Mouse (Mus musculus): ENCODE results near the gene Smpdl3b.
"Not testable (repeated sequence)": the region's sequence is repeated elsewhere in the genome, so short reads cannot be mapped to it uniquely, and the experiment has no call there.

Smpdl3b gene

DNA sequence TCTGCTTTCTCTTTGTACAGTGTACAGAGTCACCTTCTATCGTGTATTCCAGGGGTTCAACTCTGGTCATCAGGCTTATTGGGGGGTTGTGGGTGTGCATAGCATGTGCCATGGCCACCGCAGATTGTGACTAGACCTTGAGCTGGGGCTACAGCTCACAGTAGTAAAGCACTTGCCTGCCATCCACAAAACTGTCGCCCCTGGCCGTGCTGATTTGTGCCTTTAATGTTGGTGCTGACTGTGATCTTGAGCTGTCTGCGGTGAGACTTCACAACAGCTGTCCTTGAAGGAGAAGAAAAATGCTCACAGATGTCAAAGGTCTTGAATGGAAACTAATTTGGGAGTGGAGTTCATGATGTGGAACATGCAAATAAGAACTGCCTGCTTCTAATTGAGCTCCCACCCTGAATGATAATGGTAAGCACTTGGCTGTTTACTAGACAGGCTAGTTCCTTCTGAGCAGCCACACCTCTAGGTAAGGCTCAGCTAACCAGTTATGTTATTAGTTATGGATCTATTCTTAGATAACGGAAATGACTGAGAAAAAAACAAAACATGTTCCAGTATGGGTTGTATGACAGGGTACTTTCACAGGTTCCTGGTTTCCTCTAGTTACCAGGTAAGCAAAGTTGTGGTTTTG lies 21.6 kb upstream of the Smpdl3b start:
- no peak for DNase-seq

DNA sequence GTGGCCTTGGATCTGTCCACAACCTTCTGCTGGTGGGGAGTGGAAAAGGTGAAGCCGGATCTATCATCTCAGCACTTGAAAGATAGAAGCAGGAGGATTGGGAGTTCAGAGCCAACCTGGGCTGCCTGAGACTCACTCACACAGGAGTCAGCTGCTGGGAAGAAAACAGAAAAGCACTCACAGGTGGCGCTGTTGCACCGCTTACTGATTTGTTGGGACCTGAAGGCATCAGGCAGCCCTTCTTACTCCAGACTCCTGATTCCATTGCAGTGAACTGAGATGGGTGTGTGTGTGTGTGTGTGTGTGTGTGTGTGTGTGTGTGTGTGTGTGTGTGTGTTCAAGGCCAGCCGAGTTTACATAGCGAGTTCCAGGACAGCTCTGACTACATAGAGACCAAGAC lies 19.7 kb upstream of the Smpdl3b start:
- peak; percentile 77 for DNase-seq

DNA sequence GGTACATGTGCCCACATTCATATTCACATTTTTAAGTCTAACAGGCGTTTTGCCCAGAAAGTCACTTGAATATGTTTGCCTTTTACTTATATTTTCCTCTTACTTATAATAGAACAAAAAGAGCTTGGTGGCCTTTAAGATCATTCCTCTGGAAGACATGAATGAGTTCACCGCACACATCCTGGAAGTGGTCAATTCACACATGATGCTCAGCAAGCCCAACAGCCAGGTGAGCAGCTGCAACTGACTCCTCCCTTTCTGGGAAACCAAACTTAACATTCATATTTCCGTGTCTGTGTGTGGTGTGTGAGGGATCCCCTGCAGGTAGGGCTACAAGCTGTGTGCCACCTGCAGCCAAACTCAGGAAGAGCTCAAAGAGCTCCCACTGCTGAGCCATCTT lies 17.9 kb upstream of the Smpdl3b start:
- no peak for DNase-seq

DNA sequence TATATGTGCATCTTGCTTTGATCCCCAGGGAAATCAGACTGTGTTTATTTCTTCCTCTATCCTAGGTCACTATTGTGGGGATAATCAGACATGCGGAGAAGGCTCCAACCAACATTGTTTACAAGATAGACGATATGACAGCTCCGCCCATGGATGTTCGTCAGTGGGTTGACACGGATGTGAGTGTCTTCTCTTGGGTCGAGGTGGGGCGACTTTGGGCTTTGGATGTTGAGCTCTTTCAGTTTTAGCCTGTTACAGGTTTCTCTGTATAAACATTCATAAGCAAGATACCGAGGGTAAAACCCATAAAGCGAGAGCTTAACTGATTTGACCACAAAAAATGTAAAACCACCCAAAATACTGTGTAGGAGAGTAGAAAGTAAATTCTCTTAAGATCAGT lies 14.7 kb upstream of the Smpdl3b start:
- no peak for DNase-seq

DNA sequence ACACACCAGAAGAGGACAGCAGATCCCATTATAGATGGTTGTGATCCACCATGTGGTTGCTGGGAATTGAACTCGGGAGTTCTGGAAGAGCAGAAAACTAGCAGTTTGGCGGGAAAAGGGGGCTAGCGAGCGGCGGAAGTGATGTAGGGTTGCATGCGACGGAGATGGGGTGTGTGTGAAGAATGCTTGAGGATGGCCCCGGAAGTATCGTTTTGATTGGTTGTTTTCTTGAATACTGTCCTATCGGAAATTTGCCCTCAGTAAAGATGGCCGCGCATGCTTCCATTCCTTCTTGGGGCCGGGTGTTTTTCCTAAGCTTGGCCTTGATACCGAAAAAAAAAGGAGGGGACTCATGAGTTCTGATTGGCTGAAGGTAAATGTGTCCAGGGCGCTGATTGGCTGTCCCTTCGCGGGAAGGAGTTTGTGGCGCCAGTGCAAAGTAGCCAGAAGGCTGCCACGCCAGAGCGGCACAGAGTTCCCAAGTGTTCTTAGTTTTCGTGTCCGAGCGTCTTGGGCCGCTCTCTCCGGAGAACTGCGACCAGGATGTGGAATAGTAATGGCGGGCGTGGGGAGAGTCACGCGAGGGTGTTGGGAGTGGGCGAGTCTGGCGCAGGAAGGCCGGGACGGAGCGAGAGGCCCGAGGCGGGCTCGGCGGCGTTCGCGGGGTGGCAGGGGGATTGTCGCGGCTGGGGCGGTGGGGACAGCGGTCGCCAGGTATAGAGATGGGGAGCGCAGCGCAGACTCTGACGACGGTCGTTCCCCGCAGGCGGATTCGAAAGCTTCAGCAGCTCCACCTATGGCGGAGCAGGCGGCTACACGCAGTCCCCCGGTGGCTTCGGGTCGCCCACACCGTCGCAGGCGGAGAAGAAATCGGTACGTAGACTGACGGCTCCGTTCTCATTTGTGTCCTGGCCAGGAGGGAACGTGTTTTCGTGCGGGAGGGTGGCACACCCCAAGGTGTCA lies 11.1 kb upstream of the Smpdl3b start, which contains the start of gene Rpa2:
Rpa2 (plus strand) TSS at position 419 of the 963 bp plus-strand sequence.
- DNase-seq, result peak; percentile 98

DNA sequence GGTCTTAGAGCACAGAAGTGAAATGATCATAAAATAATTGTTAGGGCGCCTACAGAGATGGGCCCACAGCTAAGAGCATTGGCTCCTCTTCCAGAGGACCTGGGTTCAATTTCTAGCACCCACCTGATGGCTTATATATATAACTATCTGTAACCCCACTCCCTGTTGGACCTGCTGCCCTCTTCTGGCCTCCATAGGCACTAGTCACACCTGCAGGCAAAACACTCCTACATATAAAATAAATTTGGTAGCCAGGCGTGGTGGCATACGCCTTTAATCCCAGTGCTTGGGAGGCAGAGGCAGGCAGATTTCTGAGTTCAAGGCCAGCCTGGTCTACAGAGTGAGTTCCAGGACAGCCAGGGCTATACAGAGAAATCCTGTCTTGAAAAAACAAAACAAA lies 6.1 kb upstream of the Smpdl3b start:
- not testable (repeated sequence) for DNase-seq

DNA sequence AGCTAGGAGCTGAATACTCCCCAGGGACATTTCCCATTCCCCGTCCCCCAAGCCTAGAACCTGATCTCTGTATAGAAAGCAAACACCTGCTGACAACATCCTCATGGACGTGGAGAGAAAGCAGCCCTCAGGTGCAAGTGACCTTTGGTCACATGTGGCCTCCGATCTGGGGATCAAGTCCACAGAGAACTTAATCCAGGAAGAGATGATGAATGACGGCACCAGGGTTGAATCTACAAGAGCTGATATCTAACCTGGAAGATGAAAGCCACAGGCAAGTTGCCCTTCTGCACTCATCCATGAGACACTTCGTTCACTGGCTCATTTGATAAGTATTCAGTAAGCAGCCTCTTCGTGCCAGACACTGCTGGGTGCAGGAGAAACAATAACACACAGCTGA lies 5.5 kb upstream of the Smpdl3b start:
- no peak for DNase-seq

DNA sequence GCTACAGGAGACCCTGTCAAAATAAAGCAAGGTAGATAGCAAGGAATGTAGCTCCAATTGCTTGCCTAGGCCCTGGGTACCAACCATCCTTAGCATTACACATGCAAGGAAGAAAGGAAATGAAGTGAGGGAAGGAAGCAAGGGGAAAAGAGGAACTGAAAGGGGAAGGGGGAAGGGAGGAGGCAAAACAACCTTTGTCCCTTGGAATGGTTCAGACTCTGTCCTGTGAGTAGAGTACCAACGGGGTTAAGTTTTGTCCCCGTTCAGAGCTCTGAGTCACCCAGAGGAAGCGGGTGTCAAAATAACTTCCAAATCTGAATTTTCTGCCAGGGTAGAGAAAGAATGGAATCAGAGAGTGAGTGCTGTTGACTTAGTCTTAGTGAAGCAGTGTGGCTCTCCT lies 3.2 kb upstream of the Smpdl3b start:
- no peak for DNase-seq

DNA sequence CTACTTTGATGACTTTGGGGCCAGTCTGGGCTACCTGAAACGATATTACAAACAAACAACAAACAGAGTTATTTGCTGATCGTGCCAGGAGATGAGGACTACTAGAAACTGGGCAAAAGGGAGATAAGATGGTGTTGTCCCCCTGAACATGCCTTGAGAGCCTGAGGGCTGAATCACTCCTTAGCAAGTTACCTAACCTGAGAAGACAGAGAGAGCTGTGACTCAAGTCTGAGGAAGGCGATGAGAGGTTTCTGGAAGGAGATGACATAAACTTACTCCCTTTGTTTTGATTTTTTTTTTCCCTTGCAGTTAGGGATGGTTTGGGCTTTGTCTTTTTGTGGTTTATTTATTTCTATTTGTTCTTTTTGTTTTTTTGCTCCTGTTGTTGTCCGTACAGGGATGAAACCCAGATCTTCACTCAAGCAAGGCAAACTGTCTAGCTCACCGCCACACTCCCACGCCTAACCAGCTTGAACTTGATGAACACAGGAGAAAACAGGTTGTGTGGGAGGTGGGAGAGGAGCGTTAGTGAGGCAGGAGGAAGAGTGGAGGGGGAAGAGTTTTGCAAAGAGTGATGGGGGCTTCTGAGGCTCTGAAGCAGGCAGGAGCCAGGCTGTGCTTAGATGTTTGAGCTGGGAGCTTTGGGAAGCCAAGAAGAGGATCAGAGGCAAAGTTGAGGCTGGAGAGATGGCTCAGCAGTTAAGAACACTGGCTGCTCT lies 740 bp upstream of the Smpdl3b start:
- DNase-seq, result no peak

DNA sequence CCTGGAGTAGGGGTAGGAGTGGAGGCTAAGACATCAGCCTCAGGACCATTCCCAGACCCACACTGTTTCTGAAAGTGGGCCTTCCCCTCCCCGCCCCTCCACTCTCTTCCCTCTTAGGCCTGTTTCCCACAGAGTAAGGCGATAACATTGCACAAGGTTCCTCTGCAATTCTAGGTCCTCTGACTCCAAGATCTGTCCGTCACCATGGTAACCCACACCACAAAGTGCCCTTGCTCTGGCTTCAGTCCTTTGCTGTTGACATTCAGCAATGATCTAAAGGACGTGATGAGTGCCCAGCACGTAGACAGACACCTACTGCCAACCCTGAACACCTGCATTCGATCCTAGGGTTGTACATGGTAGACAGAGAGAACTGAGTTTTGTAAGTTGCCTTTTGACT lies 4.1 kb downstream of the Smpdl3b start:
- no peak for DNase-seq

DNA sequence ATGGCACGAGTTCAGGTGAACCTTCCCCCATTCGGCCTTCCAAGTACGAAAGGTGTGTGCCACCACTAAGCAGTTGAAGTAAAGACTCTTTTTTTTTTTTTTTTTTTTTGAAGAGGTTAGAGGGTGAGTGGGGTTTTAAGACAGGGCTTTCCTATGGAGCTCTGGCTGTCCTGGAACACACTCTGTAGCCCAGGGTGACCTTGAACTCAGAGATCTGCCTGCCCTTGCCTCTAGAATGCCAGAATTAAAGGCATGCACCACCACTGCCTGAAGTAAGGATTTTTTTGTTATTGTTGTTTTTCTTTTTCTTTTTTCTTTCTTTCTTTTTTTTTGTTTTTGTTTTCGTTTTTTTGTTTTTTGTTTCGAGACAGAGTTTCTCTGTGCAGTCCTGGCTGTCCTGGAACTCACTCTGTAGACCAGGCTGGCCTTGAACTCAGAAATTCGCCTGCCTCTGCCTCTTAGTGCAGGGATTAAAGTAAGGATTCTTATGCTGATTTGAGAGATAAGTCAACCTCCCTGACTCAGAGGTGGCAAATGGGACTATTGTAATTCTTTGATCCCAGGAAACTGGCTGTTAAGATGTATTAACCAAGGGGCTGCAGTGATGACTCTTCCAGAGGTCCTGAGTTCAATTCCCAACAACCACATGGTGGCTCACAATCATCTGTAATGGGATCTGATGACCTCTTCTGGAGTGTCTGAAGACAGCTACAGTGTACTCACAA lies 7.6 kb downstream of the Smpdl3b start:
- DNase-seq, result no peak

DNA sequence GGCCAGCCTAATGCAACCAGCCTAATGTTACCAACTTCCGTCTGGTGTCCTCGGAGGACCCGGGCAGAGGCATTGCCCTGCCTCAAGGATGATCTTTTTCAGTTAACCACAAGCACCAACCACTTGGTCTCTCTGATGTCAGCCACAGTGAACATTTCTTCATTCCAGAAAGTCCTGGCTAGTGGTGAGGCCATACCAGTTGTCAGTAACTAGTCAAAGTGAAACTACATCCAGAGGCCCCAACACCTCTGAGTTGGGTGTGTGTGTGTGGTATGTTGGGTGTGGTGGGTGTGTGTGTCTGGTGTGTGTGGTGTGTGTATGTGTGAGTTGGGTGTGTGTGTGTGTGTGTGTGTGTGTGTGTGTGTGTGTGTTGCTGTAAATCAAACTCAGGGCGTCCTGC lies 8.3 kb downstream of the Smpdl3b start:
- DNase-seq, result no peak

DNA sequence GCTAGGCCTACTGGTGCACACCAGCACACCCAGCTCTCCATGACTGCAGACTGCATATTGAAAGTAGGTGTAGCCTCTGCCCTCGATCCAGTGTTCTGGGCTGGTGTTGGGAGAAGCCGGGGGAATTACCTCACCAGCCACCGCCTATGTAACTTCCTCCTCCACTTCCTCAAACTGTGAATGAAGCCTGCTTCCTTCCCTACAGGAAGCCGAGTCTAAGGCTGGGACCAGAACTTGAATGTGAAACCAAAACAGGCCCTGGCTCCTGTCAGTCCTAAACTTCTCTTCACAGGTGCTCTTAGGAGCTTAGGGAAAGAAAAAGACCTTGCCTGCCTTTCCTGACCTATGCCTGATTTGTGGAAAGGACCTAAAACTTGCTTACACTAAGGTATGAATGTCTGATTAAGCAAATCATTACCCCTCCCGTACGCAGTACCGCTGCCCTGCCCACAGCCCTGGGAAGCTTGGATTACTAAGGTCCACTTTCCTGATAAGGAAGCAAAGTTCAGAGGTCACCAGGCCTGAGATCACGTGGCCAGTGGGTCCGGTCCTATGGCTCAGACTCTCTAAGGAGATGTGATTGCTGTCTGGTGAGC lies 9.3 kb downstream of the Smpdl3b start:
- peak; percentile 33 for DNase-seq

DNA sequence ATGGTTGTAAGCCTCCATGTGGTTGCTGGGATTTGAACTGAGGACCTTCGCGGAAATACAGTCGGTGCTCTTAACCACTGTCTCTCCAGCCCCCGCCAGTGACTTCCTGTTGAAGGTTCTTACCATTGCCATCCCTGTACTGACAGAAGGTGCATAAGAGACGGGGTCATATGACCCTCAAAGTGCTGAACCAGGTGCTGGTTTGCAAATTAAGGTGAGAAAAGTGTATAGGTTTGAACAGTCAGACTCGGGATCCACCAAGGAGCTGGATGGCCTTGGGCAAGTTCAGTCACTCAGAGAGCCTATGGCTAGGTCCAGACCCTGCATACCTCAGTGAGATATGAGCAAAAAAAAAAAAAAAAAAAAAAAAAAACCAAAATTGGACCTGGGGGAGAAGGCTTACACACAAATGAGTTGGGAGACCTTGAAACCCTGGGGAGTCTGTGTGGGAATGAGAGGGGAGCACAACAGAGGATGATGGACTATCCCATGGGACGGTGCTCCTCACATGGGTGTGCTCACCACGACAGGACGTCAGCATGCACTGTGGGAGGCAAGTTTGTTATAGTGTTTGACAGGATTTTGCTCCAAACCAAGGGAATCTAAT lies 10.0 kb downstream of the Smpdl3b start:
- DNase-seq, result no peak

DNA sequence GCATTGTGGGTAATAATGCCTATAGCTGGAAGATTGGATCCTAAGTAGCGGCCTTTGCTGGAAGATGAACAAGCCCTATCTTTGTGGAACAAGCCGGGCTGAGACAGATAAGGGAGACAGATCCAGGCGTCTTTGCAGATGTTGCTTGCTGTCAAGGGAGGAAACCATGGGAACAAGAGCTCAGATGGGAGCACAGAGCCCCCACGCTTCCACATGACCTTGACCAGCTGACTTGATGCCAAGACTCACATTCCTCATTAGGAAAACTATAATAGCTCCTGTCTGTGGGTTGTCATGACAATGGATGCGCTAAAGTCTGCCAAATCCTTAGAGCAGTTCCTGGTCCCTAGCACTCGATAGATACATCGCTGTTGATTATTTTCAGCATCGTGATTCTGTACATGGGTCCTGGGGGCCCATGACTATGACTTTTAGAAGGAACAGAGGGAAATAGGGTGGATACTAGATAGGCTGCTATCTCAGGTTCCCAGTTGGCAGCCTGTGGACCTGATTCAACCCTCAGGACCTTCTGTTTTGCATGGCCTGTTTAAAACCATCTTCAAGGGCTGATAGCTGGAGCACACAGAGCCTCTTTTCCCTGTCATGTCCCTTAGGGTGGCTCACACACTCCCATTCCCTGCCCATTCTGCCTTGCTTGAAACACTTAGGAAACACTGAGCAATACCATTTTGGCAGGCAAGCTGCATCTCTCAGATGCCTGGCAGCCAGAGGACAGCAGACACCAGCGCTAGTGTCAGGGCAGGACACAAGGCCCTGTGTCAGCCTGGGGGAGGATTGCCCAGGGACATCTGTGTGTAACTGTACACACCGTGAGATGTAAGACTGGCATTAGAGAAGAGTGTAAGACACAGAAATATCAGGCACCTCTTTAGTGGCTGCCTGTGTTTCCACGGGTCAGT lies 12.8 kb downstream of the Smpdl3b start:
- DNase-seq, result no peak

DNA sequence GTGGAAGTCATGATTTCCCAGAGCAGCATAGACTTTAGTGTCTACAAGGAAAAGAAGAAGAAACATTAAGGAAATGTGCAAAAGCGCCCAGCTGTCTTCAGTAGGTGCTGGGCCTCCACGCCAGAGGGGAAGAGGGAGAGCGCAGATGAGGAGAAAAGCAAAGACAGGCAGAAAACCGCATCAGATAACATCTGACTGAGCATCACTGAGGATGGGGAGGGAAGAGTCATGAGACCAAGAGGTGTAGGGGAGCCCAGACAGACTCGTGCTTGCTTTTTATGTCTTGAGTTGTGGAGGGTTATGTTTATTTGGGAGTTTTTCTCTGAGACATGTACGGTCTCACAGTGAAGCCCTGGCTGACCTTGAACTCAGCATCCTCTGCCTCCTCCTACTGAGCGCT lies 15.6 kb downstream of the Smpdl3b start:
- no peak for DNase-seq

DNA sequence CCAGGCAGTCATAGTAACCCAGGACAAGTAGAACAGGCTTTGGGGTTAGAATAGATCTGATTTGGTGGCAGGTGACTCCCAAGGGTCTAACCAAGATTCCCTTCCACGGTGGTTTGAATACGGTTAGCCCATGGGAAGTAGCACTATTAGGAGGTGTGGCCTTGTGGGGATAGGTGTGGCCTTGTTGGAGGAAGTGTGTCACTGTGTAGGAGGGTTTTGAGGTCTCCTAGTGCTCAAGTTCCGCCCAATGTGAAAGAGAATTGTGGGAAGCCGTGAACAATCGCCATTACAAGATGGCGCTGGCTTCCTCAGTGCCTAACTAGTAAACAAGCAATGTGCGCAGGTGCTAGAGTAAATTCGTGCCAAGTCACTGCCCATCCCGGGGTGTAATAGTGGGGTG lies 19.9 kb downstream of the Smpdl3b start:
- not testable (repeated sequence) for DNase-seq

DNA sequence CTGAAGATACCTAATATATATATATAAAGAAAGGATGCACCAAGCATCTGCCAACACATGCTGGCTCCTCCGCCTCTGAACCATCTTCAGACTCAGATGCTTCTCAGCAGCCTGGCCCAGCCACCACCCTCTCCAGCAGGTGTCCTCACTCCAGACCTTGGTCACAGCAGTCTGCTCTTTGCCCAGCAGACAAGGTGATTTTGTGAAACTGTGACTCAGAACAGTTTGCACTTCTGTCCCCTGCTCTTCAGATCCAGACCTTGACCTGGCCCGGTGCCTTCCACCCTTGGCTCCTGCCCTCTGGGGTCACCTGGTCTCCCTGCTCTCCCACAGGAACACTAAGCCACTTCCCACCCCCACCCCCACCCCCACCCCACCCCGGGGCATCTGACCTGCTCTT lies 21.2 kb downstream of the Smpdl3b start:
- no peak for DNase-seq

DNA sequence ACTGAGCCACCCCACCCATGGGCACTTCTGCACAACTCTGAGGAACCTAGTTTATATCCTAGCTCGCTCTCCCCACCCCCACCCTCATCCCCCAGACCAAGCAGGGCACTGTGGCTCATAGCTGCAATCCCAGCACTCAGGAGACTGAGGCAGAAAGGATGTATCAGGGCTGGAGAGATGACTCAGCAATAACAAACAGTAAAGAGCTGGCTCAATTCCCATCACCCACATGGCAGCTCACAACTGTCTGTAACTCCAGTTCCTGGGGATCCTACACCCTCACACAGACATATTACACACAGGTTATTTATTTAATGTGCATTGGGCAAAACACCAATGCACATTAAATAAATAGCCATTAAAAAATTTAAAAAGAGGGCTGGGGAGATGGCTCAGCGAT lies 21.7 kb downstream of the Smpdl3b start:
- DNase-seq, result no peak

DNA sequence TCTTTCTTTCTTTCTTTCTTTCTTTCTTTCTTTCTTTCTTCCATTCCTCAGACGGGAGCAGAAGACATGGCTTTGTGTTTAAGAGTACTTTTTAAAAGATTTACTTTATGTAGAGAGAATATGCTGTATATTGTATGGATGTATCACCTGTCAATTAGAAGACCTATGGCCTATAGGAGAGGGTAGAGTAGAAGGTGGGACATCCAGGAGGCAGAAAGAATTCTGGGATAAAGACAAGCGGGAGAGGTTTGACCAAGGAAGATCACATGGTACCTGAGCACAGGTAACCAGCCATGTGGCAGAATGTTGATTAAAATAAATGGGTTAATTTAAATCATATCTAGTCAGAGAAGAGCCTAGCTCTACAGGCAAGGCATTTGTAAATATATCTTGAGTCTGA lies 22.3 kb downstream of the Smpdl3b start:
- DNase-seq, result no peak
